Mouse (Mus musculus): ENCODE measurements around the gene Ears2.

Ears2 gene

GRCm38 (mm10) chr7:122045711-122046110 is 21.4 kb downstream of the Ears2 start:
- in situ Hi-C loops (cut with MboI; ENCODE audit: low sequenced_read_pairs): no loop called here

GRCm38 (mm10) chr7:122045181-122045634 is 21.9 kb downstream of the Ears2 start:
- in situ Hi-C loops (cut with MboI; ENCODE audit: low sequenced_read_pairs): no loop called here

DNA sequence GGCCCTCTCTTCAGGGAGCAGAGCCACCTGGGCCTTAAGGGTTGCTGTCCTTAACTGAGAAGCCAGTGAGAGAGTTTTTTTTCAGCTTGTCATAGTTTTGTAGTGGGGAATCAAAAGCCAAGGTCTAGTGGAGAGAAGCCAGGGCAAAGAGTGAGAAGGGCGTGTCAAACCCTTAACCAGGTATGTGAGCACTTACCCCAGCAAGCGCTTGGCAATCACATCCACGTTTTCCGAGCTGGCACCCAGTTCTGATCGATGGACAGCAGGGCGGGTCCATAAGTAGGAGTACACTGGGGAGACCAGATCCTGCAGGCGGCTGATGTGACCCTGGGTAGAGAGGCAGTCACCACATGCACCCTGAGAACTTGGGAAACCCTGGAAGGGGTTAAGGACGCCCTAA is 23.0 kb downstream of the Ears2 start:
- in situ Hi-C loops (cut with MboI; ENCODE audit: low sequenced_read_pairs): no loop called here

GRCm38 (mm10) chr7:122034348-122034747 is 32.7 kb downstream of the Ears2 start:
- in situ Hi-C loops (cut with MboI; ENCODE audit: low sequenced_read_pairs): no loop called here

- in situ Hi-C loops (cut with MboI; ENCODE audit: low sequenced_read_pairs): no loop called here
These were observed 33.7 kb downstream of the Ears2 start for GRCm38 (mm10) chr7:122033371-122033770.

DNA sequence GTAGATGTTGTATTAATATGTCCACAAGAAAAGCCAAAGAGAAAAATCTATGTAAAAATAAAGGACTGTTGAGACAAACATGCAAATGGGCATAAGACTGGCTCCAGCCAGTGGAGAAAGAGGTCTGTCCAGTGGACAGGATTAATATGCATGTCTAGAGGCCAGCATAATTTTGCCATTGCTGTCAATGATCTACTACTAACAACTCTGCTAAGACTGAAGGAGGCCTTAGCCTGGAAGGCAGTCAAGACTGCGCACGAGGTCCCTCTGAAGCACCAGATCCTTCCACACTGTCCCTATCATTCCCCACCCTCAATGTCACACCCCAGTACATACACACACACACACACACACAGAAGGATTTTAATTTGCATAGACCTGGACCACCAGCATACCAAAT is 44.9 kb downstream of the Ears2 start:
- in situ Hi-C loops (cut with MboI; ENCODE audit: low sequenced_read_pairs): no loop called here

GRCm38 (mm10) chr7:122020667-122021354 is 46.3 kb downstream of the Ears2 start, which contains the start of gene Gga2:
TSS of gene Gga2 (minus strand) at chr7:122021222.
- in situ Hi-C loops (cut with MboI; ENCODE audit: low sequenced_read_pairs): no loop called here

- in situ Hi-C loops (cut with MboI; ENCODE audit: low sequenced_read_pairs): no loop called here
These were observed 46.8 kb downstream of the Ears2 start for GRCm38 (mm10) chr7:122020273-122020666.

GRCm38 (mm10) chr7:122018978-122019377 is 48.1 kb downstream of the Ears2 start:
- in situ Hi-C loops (cut with MboI; ENCODE audit: low sequenced_read_pairs): no loop called here

GRCm38 (mm10) chr7:122018247-122018646 is 48.8 kb downstream of the Ears2 start:
- in situ Hi-C loops (cut with MboI; ENCODE audit: low sequenced_read_pairs): no loop called here

DNA sequence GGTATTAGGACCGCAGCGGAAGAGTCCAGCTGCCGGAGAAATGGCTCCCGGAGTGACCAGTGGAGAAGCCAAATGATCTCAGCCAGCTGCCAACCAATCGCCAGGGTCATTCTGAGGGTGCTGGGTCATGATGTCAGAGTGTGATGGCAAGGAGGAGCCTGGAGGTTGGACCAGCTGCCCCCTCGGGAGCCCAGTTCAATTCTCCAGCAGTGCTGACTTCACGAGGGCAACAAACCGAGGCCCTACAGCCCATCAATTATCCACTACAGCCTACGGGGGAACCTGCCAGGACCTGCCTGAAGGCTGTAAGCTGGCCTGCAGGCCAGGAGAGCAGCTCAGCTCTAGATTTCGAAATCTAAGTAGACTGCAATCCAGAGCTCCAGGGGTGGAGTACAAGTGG is 51.3 kb downstream of the Ears2 start:
- in situ Hi-C loops (cut with MboI; ENCODE audit: low sequenced_read_pairs): no loop called here

GRCm38 (mm10) chr7:122015105-122015504 is 52.0 kb downstream of the Ears2 start:
- in situ Hi-C loops (cut with MboI; ENCODE audit: low sequenced_read_pairs): no loop called here

DNA sequence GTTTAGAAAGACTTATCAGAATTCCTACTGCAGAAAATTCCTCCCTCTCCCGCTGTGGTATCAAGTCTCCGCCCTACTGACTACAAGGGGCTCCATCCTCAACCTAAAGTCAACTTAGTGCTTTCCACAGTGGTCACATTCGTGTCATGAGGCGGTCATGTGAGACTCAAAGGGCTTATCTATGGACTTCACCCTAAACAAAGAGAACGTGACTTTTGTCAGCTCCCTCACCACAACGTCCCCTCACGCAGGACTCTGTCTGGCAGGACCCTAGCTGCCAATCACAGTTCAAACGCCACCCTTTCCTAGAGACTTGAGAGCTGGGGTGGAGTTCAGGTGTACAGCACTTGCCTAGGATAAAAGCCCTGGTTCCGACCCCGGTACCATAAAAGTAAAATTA is 54.1 kb downstream of the Ears2 start:
- in situ Hi-C loops (cut with MboI; ENCODE audit: low sequenced_read_pairs): no loop called here

DNA sequence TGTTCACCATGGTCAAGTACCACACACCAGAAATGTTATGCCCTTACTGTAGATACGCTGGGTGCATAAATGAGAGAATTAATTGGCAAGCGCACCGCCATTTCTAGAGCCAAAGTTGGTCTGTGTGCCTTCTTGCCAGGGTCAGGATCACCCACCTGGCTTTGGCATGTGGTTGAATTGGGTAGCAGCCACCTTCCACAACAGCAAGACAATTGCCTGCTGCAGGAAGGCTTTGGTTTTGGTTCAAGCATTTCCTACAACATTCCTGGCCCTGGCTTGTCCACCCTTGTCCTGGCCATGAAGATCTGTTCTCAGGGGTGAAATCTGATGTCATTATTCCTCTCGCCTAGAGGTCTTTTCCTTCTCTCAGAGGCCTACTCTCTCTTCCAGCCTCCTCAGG is 54.7 kb downstream of the Ears2 start:
- in situ Hi-C loops (cut with MboI; ENCODE audit: low sequenced_read_pairs): no loop called here

DNA sequence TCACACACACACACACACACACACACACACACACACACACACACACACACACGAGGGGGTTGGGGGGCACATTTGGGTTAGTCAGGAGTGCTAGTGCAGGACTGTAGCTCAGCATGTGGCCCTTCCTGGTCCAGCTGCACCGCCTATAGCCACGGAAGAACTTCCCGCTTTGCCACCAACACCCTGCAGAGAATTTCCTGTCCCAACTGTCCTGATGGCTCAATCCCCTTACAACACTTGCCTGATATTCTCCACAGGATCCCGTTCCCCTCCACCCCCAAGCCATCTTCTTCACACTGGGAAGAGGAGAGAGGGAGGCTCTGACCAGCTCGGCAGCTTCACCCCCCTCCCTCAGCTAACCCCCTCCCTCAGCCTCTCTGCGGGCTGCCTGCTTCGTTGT is 66.7 kb downstream of the Ears2 start:
- in situ Hi-C loops (cut with MboI; ENCODE audit: low sequenced_read_pairs): no loop called here

- in situ Hi-C loops (cut with MboI; ENCODE audit: low sequenced_read_pairs): no loop called here
These were observed 71.1 kb downstream of the Ears2 start for GRCm38 (mm10) chr7:121995961-121996360.

Measured in CH12F3 (cell line).